Mouse (Mus musculus) thymus, adult 2 months (tissue): ENCODE measurements at regions not wholly inside any gene's neighbourhood (a gene's known extent, or its start where the extent isn't known, plus 50 kb on each side); places are given as distances from the start of the nearest gene placed in this dataset.

Experiments used
- CTCF ChIP-seq: fragments of 200-500 bp; IDR thresholded peaks from 2 replicates; pipeline ENCODE4 v1.5.1; 2012; ENCODE audit warnings: mild to moderate bottlenecking, control low read depth, low read length, moderate library complexity, borderline replicate concordance; ENCODE audit not compliant: control insufficient read depth, poor library complexity, insufficient read depth; ENCODE audit errors: extremely low read depth
- POLR2A ChIP-seq: fragments of 200-500 bp; IDR thresholded peaks from 2 replicates; pipeline ENCODE4 v1.6.1; 2012; ENCODE audit warnings: mild to moderate bottlenecking, low read length, control low read depth, moderate library complexity; ENCODE audit not compliant: control insufficient read depth, poor library complexity, insufficient read depth; ENCODE audit errors: extremely low read depth

DNA sequence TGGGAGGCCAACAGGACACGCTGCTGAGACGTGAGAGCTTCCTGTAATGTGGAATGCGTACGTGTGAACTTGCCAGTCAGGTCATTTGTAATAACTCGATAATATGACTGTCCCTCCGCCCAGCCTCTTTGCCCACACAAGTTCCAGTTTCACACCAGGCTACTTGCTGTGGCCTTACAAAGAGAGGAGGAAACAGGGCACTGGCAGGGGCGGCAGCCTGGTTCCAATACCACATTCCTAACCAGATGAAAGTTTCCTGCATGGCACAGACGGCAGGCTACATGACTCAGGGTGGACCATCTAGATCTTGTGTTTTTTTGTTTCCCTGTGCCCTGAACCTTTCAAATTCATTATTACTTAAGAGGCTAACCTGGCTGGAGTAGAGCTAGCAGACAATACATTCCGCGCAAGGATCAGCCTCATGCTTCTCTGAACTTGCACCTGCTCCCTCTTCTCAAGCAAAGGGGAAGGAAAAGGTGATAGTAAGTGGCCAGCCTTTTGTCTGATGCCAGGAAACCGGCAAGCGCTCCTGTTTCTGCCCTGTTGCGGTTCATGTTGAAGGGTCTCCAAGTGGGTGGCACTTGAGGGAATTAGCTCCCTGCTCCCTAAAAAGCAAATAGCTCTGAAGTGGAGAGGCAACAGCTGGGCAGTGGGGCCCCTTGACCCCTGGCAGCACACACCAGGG, 60.2 kb upstream of the Egln3 start:
- TF ChIP-seq CTCF (no peak), POLR2A (no peak)
